Mouse (Mus musculus) heart, adult 8-10 months (tissue): ENCODE results near the gene Wasl. TPM values are rescaled to one million over a fixed set of nuclear protein-coding genes. Genes with fewer than 3 reads are reported as not detected.

ENCODE experiments used
- DNase-seq: peaks from one replicate; pipeline ENCODE4 v3.0.0; 2022; ENCODE audit warnings: low spot score
- total RNA-seq, 4 experiments: library from RNA; stranded (reverse); gene quantifications; 2 replicates each; pipeline ENCODE4 v1.2.4; 2022

Wasl gene
- total RNA-seq, result 10 to 100 TPM; 23.5 to 27.0 (median 25.3) TPM

- DNase-seq, result peak; percentile 98
Observed at GRCm38 (mm10) chr6:24664867-24665458, at the start of gene Wasl. Gene Wasl, minus strand, starts transcription at chr6:24665009.

- DNase-seq, result no peak
Observed at GRCm38 (mm10) chr6:24707499-24707898, 42.7 kb upstream of the Wasl start.

DNA sequence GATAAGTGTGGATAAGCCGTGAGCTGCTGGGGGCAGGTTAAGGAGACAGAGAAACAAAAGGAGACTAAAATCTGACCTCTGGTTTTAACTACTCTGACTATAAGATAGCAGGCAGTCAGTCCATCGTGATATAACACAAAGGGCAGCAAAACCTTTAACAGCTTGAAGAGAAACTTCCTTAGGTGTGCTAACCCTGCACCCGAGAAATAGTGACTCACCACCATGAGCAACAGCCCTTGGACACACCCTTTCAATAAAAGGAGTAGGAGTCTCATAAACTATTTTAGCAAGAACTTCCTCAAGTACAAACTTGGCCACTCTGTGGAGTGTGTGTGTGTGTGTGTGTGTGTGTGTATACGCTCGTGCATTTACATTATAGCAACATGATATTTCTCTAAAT lies 42.3 kb upstream of the Wasl start:
- no peak for DNase-seq

DNA sequence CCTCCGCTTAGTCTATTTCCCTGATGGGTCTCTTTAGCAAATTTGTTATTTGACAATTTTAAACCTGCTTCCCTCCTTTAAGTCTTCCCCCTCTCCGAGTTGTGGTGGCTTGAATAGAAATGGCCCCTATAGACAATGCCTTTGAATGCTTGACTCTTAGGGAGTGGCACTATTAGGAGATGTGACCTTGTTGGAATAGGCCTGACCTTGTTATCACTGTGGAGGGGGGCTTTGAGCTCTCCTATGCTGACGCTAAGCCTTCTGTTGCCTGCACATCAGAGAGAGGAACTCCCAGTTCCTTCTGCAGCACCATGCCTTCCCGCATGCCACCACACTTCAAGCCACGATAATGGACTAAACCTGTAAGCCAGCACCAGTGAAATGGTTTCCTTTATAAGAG lies 32.4 kb upstream of the Wasl start:
- DNase-seq, result no peak

- DNase-seq, result no peak
Observed at GRCm38 (mm10) chr6:24696117-24696516, 31.3 kb upstream of the Wasl start.

- DNase-seq, result no peak
Observed at GRCm38 (mm10) chr6:24694455-24695410, 29.9 kb upstream of the Wasl start.

DNA sequence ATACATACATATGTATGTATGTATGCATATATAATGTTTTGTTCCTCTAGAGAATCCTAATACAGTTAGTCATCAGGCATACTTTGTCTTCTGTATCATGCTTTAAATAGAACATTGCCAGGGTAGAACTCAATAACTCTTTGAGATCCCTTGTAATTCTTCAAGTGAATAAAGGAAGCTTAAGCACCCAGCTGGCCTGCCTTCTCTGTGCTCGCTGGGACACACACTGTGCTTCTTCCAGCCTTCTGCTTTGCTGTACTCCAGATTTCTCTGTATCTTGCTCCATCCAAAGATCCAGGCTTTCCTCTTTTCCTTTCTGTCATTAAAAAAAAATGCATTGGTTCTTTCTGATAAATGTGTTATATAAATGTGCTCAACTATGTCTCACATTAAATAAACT lies 23.1 kb upstream of the Wasl start:
- no peak for DNase-seq

DNA sequence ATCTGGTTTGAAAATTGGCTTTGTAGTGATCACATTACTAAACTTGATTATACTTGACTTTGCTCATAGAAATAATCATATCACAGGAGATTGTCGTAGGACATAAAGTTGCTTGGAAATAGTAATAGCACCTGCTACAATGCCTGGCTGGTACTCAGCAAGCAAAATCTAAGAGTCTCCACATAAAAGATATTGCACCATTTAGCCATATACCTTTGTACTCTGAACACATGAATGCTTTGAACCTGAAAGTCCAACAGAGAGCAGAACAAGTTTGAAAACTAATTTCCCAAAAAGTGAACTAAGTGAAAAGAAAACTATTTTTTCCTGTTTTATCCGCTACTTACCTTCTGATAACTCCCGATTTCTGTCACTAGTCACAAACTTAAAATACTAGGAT lies 18.3 kb upstream of the Wasl start:
- no peak for DNase-seq

- no peak for DNase-seq
Observed at GRCm38 (mm10) chr6:24667829-24668228, 3.0 kb upstream of the Wasl start.

GRCm38 (mm10) chr6:24666248-24666647 lies 1.4 kb upstream of the Wasl start:
- DNase-seq, result no peak

GRCm38 (mm10) chr6:24664133-24664866 lies 509 bp downstream of the Wasl start:
- peak; percentile 32 for DNase-seq

- peak; percentile 40 for DNase-seq
Observed at GRCm38 (mm10) chr6:24663196-24664132, 1.3 kb downstream of the Wasl start.

DNA sequence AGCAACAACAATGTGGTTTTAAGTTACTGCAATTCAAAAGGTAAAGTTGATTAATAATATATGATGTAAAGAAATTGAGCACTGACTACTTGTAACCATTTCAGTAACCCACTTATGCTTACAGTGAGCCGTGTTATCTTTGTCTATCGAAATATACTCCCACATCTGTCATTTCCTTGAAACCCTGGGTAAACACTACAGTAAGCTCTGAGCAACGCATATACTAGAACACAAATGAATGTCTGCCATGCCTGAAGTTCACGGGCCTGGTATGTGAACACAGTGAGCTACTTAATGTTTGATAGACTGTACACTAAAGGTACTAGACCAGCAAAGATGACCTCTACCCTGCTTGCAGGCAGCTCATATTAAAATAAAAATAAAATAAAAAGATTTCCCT lies 2.3 kb downstream of the Wasl start:
- DNase-seq, result no peak

DNA sequence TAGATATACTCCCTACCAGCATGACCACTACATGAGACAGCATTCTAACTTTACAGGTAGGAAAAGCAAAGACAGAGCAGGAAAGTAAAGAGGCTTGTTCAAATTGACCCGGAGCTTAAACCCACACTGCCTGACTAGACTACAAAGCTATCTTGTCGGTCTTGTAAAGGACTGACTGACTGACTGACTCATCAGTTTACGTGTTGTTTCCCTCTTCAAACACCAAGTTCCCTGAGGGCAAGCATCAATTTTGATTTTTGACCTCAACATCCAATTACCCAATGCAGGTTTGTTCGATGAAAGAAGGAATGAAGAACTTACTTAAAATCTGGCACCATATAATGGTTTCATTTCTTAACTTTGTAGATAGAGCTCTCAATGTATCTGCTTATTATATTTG lies 2.9 kb downstream of the Wasl start:
- no peak for DNase-seq

- DNase-seq, result no peak
Observed at GRCm38 (mm10) chr6:24657647-24658387, 7.0 kb downstream of the Wasl start.

GRCm38 (mm10) chr6:24656094-24656493 lies 8.7 kb downstream of the Wasl start:
- no peak for DNase-seq

- no peak for DNase-seq
Observed at GRCm38 (mm10) chr6:24651538-24651937, 13.3 kb downstream of the Wasl start.

DNA sequence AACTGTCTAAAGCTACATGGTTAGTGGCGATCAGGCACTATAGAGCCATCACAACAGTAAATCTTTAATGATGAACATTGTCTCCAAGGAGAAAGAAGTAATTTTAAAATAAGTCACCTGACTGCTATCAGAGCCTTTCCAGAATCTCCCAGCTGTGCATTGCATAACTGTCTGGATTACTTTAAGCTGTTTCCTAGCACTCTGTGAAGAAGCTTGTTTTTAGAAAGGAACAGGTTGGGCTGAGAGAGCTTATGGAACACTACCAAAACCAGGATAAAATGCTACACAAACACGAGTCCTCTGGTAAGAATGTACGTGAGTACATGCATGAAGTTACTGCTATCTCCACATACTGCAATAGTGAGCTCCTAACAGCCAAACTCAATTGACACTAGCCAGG lies 14.1 kb downstream of the Wasl start:
- no peak for DNase-seq

DNA sequence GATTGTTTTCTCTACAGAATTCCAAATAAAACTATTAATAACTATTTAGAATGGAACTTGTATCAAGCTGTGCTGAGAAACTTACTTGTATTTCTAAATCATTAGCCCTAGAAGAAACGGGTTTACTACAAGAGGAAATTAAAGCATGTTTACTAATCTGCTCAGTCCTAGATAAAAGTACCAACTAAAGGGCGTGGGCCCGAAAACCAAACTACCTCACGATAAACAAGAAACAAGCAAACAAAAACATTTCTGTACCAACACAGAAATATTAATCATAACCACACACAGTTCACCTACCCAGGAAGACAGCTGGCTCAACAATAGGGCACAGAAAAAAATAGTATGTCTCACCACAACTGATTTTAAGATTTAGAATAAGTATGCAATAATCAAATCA lies 16.4 kb downstream of the Wasl start:
- DNase-seq, result no peak

GRCm38 (mm10) chr6:24647103-24647691 lies 17.6 kb downstream of the Wasl start:
- DNase-seq, result no peak
